Mouse (Mus musculus) heart, adult 11 months (tissue): ENCODE measurements around the gene Nuf2.
A peak's percentile ranks its signal among the peaks of the same experiment; 100 is the strongest.
"Not testable (repeated sequence)": the region's sequence is repeated elsewhere in the genome, so short reads cannot be mapped to it uniquely, and the experiment has no call there.

Experiments
- DNase-seq: peaks from one replicate; pipeline ENCODE4 v3.0.0; 2022

The Nuf2 gene

DNA sequence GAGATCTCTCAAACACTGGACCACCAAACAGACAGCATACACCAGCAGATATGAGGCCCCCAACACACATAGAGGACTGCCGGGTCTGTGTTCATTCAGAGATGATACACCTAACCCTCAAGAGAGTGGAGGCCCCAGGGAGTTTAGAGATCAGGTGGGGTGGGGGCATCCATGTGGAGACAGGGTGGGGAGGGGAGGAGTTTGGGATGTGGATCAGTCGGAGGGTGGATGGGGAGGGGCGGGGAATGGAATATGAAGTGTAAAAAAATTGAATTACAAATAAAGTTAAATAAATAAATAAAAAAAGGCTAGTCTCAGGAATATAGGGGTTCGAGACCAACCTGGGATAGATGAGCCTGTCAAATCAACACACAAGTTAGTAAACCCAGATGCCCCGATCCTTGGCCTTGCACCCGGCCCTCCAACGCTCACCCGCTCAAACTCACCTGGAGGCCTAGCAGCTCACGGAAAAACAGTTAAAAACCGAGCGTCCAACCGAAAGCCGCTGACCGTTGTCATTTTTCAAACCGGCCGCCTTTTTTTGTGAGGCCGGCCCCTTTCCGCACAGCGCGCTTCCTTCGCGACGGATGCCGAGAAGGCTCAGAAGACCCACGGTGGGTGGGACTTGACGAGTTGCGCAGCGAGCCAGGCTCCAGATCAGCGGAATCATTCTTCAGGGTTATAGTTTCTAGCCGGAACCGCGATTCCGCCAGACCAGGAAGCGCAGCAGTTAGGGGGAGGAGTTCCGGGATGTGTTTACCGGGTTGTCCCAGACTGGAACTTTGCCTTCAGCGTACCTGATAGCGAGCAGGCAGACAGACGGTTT, at the start of gene Nuf2:
Nuf2 (minus strand) TSS at position 589 of the 826 bp plus-strand sequence.
- peak; percentile 100 for DNase-seq

DNA sequence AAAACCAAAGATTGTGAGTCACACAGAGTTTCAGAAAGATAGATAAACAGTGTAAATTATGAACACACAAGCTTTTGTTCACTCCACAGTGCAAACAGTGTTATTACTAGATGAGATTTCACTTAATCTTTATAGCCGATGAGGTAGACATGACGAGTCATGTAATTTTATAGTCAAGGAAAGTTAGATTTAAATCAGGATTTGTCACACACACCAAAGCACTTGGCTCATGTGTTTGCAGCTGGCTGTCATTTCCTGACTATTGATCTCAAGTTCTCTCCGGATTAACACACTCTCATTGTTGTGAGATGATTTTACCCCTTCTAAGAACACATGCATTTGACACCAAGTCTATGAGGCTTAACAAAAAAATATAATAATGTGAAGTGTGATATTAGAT, 48.3 kb upstream of the Nuf2 start:
- DNase-seq = no peak

DNA sequence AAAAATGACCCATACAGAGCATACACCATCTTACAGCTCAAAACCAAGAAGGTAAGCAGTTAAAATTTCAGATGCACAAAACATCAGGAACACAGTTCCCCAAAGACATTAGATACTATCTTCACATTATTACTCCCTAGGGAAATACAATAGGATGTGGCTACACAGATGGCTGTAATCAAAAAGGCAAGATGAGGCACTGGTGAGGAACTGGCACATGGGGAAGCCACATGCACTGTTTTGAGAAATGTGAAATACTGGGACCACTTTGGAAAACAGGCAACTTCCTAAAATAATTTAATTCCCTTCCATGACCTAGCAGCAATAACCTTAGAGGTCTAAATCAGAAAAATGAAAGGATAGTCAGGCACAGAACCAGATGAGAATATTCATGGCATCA, 42.9 kb upstream of the Nuf2 start:
- peak; percentile 71 for DNase-seq

DNA sequence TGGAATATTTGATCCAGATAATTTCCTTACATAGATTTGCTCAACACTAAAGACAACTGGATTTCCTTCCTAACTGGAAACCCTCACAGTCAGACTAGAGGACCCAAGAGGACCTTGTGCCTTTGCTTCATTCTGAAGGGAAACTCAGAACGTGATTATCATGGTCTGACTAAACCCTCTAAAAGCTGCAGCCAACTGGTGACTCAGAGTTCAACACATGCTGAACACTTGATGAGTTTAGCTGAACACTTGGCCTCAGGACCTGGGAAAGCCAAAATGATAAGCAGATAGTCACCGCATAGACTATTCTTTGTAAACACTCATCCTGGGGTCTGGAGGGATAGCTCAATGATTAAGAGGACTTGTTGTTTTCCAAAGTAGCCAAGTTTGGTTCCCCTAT, 24.4 kb upstream of the Nuf2 start:
- no peak for DNase-seq

DNA sequence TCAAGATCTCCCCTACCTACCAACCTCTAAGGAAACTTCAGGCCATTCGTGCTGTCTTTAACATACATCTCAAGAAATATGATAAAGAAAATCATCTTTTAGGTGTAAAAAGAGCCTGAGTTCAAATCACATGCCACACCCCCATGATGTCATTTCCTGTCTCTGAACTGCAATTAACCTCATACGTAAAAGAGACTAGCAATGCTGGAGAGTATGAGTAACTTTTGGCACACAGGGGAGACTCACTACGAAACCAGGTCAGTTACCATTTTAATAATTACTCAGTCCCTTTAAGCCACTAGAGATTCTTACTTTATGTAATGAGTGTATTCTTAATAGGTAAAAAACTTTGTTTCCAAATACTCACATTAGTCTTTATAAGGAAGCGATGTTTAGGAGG, 23.8 kb upstream of the Nuf2 start:
- no peak for DNase-seq

DNA sequence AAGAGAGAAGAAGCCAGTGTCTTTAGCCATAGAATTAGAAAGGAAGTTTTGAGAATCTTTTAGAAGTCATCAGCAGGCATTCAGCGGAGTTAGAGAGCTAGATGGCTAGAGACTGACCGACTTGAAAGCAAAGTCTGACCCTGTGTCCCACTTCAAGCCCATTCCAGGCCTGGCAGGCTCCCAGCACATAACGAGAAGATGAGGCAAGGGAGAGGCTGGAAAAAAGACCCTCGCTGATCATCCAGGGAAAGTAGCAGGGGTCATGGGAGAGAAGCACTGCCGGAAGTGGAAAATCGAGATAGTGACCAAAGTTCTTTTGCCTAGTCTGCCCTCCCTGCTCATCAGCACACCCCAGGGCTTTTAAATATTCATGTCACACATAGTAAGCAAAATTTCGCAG, 22.2 kb upstream of the Nuf2 start:
- DNase-seq = peak; percentile 92

DNA sequence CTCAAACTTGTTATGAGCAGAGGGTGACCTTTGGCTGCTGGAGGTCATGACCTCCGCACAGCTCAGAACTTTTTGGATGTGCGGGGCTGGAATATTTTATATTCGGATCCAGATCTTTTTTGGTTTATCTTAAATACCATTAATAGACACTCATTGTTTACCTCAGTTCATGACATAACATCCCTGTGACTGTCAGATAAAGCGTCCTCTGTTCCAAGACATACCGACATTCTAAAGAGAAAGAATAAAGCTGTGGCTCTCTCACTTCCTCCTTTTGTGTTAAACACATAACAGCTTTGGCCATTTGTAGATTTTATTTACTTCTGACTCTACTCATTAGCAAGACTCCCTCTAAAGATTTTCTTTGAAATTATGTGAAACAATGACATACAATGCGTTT, 9.2 kb upstream of the Nuf2 start:
- DNase-seq = no peak

DNA sequence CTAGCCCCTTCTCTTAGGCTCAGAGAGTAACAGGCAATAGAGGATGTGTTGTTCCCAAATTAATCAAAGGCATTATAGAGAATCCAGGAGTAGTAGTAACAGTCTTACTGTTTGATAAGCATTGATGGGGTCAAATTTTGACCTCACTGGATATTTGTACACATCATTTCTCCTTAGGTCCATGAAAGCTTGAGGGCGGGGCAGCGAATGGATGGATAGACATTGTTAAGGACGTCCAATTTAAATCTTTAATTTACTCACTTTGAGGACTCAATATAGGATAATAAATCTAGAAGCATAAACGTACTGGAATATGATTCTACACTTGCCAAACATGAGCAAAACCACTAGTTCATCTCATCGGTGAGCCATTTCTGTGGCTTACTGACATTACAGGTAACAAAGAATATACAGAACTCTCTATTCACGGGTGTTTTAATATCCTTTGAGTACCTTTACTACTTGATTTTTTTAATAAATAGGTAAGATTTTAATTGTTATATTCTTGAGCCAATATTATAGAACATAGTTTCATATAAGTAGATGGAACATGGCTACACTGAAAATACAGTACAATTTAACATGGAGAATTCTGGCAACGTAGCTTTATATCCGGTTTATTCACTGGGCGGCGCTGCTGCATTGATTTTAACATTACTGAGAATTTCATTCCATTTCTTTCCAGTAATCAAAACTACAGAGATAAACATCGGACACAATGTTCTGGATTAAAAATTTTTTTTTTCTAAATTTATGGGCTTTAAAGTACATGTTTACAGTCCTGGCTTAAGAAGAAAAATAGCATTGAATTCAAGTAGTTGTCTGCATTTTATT, 655 bp upstream of the Nuf2 start:
- DNase-seq = no peak

DNA sequence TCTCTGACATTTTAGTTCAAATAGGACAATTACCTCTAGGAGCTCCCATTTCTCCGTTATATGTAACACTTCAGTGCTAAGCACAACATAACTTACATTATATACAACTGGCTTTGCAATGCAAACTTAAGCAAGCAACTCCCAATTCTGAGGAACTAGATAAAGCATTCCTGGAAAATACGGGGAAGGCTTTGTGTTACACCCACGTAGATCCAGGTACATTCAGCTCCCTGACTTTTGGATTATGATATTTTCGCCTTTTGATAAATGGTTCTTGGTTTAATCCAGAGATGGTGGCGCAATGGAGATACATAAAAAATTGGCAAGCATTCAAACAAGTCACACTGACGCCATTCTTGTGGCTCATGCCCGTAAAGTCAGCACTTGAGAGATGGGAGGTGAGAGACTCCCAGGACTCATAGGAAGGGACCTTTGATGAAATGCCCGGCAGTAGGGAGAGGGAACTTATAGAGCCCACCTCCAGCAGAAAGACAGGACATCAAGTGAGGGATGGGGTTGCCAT, 1.2 kb downstream of the Nuf2 start:
- no peak for DNase-seq

DNA sequence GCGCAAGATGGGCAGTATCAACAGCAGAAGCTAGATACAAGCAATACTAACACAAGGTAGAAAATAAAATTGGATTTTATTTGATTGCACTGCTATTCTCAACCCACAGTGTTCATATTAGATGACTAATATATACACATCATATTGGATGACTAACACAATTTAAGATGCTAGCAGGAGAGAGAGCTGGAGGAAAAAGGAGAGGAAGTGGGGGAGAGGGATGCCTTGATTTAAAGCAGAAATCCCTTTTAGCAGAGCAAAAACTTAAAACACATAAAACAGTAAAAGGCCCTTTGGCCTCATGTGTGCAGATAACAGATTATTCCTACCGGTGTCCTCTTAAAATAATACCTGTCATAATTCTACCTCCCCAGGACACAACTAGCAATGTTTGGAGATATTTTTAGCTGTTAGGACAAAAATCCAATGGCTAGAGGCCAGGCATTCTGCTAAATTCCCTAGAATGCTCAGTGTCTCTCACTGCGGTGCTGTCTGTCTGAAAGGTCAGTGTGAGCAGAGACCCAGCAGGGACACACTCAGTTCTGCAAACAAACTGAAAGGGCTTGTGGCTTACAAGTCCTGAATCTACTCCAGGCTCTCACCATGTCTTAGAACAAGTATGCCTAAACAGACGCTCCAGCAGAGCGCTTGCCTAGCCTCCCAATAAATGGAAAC, 5.1 kb downstream of the Nuf2 start:
- no peak for DNase-seq

DNA sequence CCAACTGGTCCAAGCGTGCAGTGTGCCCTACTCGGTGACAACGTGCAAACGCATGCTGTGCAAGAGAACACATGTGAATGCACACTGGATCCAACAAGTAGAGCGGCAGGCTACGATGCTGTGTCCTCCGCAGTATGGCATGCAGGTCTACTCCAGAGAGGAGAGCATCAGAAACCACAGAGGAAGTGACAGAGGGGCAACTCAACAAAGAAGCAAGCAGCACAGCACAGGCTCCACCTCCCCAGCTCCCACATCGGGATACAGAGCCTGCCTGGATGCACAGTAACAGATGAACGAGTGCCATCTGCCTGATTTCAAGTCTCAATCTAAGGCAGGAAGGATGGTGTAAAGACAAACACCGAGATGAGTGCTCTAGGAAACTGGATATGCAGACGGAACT, 11.9 kb downstream of the Nuf2 start:
- DNase-seq = no peak

DNA sequence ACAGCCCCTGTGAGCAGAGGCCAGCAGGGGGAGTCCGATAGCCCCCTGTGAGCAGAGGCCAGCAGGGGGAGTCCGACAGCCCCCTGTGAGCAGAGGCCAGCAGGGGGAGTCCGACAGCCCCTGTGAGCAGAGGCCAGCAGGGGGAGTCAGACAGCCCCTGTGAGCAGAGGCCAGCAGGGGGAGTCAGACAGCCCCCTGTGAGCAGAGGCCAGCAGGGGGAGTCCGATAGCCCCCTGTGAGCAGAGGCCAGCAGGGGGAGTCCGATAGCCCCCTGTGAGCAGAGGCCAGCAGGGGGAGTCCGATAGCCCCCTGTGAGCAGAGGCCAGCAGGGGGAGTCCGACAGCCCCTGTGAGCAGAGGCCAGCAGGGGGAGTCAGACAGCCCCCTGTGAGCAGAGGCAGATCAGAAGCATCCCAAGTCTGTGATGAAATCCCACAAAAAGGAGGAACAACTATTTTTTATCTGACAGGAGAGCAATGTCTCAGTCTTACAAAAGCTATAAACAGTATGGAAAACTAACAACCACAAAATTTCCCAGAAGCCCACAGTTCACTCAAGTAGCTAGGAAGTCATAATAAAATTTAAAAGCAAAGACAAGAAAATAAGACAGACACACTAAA, 13.3 kb downstream of the Nuf2 start:
- not testable (repeated sequence) for DNase-seq

DNA sequence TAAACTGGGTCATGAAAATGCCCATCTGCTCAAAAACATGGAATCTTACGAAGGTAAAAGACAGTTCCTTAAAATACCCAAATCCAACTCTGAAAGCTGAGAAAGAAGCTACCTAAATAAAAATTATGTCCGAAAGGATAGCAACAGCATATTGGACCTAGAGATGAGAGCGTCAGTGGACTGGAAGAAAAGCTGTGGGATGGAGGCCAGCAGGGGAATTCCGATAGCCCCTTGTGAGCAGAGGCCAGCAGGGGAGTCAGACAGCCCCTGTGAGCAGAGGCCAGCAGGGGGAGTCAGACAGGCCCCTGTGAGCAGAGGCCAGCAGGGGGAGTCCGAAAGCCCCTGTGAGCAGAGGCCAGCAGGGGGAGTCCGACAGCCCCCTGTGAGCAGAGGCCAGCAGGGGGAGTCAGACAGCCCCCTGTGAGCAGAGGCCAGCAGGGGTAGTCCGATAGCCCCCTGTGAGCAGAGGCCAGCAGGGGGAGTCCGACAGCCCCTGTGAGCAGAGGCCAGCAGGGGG, 13.8 kb downstream of the Nuf2 start:
- no peak for DNase-seq

DNA sequence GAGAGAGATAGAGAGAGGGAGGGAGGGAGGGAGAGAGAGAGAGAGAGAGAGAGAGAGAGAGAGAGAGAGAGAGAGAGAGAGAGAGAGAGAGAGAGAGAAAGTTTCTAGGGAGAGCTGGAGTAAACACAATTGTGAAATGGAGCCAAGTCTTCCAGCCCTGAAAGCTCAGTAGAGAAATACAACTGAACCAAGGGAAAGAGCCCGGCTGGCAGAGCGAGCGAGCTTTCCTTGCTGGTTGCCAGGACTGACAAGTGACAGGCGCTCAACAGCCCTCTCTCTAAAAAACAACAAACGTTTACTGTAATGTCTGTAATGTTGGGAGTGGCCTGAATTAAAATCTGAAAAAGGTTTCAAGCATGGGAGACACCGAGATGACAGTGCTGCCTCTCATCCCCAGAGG, 24.9 kb downstream of the Nuf2 start:
- no peak for DNase-seq

DNA sequence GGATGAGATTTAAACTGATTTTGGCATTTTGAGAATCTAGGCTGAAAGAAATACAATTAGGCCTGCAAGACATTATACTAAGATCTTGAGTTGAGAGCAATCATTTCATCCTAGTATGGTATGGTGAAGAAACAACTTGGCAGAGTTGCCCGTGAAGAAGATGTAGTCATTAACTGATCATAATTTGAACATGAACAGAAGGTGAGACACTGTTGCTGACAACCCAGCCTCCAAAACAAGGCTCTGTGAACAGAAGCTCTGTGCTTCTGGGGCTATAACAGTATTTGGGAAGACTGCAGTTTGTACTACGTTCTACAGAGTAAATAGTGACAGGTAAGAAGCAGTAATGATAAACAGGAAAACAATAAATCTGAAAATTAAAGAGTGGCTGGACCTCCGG, 28.4 kb downstream of the Nuf2 start:
- no peak for DNase-seq

DNA sequence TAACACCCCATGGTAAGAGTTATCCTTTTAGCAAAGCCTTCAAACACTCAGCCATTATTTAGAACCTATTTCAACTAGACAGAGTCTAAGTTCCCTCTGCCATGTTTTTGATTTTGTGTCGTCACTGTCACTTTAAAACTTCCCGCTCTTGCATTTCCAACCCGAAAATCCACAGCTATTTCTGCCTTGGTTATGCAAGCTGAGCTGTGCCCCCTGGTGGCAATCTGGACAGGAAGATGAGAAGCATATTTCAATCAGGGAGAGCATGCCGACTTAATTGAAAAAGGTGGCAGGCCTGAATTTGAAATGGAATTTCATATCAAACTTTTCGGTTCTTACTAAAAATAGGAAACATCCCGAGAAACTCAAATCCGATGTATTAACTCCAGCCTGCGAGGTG, 35.6 kb downstream of the Nuf2 start:
- DNase-seq = no peak

DNA sequence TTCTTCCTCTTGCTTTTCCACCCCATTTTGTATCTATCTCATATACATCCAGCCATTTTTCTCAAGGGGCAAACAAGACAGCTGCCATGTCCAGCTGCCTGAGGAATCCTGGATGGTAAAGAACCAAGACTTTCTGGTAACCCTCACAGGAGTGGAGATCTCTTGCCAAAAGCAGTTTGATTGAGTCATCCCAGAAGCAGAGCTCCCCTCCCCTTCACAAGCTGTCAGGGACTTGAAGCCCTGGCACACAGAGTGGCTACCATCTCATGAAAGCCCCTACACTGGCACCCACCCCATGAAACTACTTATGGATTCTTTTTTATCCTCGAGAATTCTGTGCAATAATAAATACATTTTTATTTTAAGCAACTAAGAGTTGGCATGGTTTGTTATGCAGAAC, 39.7 kb downstream of the Nuf2 start:
- DNase-seq = peak; percentile 35

DNA sequence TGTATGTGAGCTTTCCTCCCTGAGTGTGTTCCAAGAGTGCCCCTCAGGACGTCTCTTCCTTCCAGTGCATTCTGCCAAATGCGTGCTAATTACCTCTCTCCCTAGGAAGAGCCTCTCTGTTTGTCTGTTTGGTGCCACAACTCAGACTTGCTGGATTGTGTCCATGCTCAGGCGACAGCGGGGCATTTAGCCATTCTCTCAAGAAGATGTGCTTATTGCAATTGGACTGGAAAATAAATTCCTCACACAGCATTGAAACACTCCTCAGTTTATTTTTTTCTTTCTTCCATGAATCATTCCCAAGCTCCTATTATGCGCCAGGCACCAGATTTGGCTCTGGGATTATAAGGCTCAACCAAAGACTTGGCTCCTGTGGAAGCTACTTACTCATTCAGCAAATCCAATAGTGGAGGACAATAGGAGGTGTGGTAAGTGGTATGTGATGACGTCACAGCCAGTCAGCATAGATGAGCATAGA, 45.8 kb downstream of the Nuf2 start:
- DNase-seq = peak; percentile 58

DNA sequence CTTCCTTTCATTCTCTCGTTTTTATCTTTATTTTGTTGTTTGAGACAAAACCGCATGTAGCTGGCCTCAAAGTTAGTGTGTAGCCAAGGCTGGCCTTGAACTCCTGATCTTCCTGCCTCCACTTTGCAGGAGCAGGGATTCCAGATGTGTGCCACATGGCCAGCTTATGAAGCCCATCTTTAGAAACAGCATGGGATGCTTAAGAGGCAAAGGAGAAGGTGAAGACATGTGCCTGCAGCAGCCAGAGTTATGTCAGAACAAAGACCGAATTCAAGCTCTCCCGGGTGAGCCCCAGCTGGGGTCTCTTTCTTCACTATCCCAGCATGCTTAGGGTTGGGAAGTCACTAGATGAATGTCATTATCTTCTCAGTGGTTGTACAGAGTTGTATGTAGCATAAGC, 46.7 kb downstream of the Nuf2 start:
- peak; percentile 43 for DNase-seq

DNA sequence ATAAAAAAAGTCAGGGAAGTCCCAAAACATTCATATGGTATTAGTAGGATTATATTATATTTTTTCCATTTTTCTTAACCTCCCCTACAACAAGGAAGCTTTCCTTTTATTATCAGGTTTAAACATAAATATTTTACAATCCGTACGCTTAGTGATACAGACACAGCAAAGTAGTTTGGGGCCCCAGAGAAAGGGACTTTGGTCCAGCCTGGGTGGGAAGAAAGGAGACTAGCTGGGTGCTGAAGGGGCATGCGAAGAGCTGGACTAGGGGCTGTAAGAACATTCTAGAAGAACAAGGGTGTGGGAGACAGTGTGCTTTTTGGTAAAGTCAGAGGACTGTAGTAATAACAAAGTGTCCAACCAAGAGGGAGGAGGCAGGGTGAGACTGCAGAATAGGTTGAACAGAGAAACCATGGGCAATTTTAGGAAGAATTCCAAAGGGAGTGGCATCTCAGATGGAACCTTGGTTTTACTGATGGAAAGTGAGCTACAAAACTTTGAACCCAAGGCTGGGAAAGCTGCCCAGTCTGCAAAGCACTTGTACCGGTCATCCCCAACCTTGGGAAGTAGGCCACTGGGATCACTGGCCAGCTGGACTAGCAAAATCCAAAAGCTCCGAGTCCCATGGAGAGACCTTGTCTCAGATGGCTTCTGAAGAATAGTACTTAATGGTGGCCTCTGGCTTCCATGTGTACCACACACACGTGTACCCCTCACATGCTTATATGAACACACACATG, 48.5 kb downstream of the Nuf2 start:
- DNase-seq = peak; percentile 78

DNA sequence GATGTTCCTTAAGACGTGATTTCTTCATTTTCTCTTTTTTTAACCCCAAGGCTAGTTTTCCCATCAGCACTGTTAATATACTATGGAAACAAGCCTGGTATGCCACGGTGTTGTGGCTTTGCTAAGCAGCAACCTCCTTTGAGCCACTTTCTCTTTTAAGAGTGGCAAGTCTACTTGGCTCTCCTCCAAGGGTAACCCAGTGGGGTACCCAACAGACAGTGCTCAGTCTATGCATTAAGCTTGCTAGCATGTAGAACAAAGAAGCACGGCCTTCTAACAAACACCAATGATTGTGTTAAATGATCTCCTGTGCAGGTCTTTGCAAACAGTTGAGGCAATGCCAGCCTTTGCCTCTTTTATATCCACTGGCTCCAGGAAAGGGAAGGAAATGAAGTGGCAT, 60.1 kb downstream of the Nuf2 start:
- DNase-seq = peak; percentile 41

DNA sequence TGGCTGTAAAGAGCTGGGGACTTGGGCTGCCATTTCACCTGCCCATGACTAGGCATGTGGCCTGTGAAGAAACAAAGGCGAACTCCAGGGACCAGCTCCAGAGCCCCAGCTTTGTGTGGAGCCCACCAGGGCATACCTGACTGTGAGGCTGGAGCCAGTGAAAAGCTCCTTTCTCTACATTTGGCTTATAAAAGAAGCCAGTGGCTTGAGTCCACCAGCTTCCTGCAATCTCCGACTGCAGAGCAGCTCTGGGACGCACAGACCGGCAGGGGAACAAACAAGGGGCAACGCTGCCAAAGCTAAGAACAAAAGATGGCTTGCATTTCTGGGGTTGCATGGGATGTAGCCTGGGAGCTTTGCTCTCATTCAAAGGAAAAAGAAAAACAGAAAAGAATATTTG, 63.5 kb downstream of the Nuf2 start:
- DNase-seq = peak; percentile 36
